ENCODE assay signal across 8 mouse cellular contexts in genomic region chr5:144545653-144546422, GRCm38 (mm10). TPM values are rescaled to one million over a fixed set of nuclear protein-coding genes. Genes with fewer than 3 reads are reported as not detected.
A peak's percentile ranks its signal among the peaks of the same experiment; 100 is the strongest.
DNase-seq lines count a peak whose midpoint lies in the region; ATAC-seq and TF ChIP-seq lines count a peak whose summit lies in the region.

Gene Nptx2 (plus strand): TSS chr5:144545902.

- ATAC-seq in intestine, embryonic 14.5 days (replicated peaks; ENCODE audit: low FRiP score, low TSS enrichment, low read depth) = peak; percentile 98
- ATAC-seq in monocyte, adult 5-6 weeks (replicated peaks; ENCODE audit: insufficient number of reproducible peaks, low FRiP score, low TSS enrichment, poor library complexity, severe bottlenecking) = no peak

- H3K27ac ChIP-seq in intestine, embryonic 14.5 days (ENCODE audit: low read depth) = no peak within 1 kb of the TSS
- H3K27ac ChIP-seq in left cerebral cortex, adult 2 months = peak within 1 kb of the TSS; percentile 70

- intact Hi-C loops in gastrocnemius, postnatal 36 days (cut with DNase I) = no loop called here
- intact Hi-C loops in left cerebral cortex, adult 2 months (cut with DNase I) = loop anchor here (2.0 to 5.0 kb wide), 2 partner anchors 76 to 175 kb away; no protein-coding TSS in a partner anchor

- WGBS in intestine, embryonic 14.5 days = 1% methylated on average over 98 of the region's 99 CpGs

- no peaks in the 10 kb centered on the region for H3K9me3 ChIP-seq in intestine, embryonic 14.5 days (ENCODE audit: control insufficient read depth, low read length)

- peak within 1 kb of the TSS; percentile 36 for H3K4me3 ChIP-seq in intestine, embryonic 14.5 days (ENCODE audit: low read depth, low read length)
- peak within 1 kb of the TSS; percentile 53 for H3K4me3 ChIP-seq in left cerebral cortex, adult 2 months

- peaks cover 52% of the 10 kb centered on the region for H3K27me3 ChIP-seq in intestine, embryonic 14.5 days (replicated peaks; ENCODE audit: control insufficient read depth, insufficient read depth, low read length)

- peak within 1 kb of the TSS; percentile 56 for H3K4me2 ChIP-seq in intestine, embryonic 14.5 days (ENCODE audit: low read length)

- H3K9ac ChIP-seq in intestine, embryonic 14.5 days (ENCODE audit: low read length) = peak within 1 kb of the TSS; percentile 17

- H3K36me3 ChIP-seq in intestine, embryonic 14.5 days (ENCODE audit: control insufficient read depth, insufficient read depth, low read length) = no peaks in the 10 kb centered on the region

- TF ChIP-seq CTCF in left cerebral cortex, adult 2 months (IDR thresholded peaks at IDR 0.05) = peak; percentile 24

- H3K4me1 ChIP-seq in intestine, embryonic 14.5 days (replicated peaks; ENCODE audit: control insufficient read depth, insufficient read depth, low read length) = 0 out of 2 replicates have a peak, but pooled peaks cover 6% of the 10 kb centered on the region

- DNase-seq in adrenal gland, adult 8-10 months = peak; percentile 68
- peak; percentile 96 for DNase-seq in embryo, embryonic 11 days
- DNase-seq in gastrocnemius, postnatal 36 days = peak; percentile 50 to 65
- DNase-seq in intestine, embryonic 14.5 days (ENCODE audit: low spot score) = peak; percentile 90
- peak; percentile 88 to 91 for DNase-seq in left cerebral cortex, adult 2 months (ENCODE audit: extremely low spot score in 1 of 2, low spot score in 2 of 2)
- peak; percentile 35 for DNase-seq in lung, postnatal 25 days (ENCODE audit: low spot score)
- peak; percentile 91 for DNase-seq in right cerebral cortex, postnatal 10 days (ENCODE audit: low spot score in 2 of 2)

RNA-seq across cellular contexts. Expression of gene Nptx2, which starts in this region (rescaled TPM):
- under 1 TPM; 0.23 to 0.45 (median 0.38) TPM for total RNA-seq in adrenal gland, adult 8-10 months (2022)
- not detected for total RNA-seq in gastrocnemius, postnatal 36 days (2021)
- 3.3 and 3.6 TPM in 2 replicates for polyA plus RNA-seq in intestine, embryonic 14.5 days (2014; fragmentation: Nextera tagmentation; extraction: Ambion mirVana)
- total RNA-seq in left cerebral cortex, adult 2 months (2021) = 100 to 1,000 TPM; 125 to 133 TPM
- total RNA-seq in monocyte, adult 5-6 weeks (2017) = not detected in 3 replicates

Comparison
In these comparisons a context has a peak if more than half of its experiments do, and no peak if none do; other contexts are left out.
1. RNA of gene Nptx2 (total RNA-seq): 125 to 133 TPM in left cerebral cortex, adult 2 months; 0.23 to 0.45 TPM in adrenal gland, adult 8-10 months, not detected in gastrocnemius, postnatal 36 days and not detected in monocyte, adult 5-6 weeks; every median in the first group is over 10 times any median in the second.
2. Peak in DNase-seq in adrenal gland, adult 8-10 months; RNA of the gene not detected or under 1 TPM.
3. Peak in DNase-seq in gastrocnemius, postnatal 36 days; RNA of the gene not detected or under 1 TPM.
4. DNase-seq: peak in every context shown above with its lines; median percentile 96 in embryo, embryonic 11 days; 91 in right cerebral cortex, postnatal 10 days; 90 in intestine, embryonic 14.5 days; 90 in left cerebral cortex, adult 2 months; 68 in adrenal gland, adult 8-10 months; 58 in gastrocnemius, postnatal 36 days; 35 in lung, postnatal 25 days.